Mouse (Mus musculus): Measurements from ENCODE around the gene Il17re.

DNA sequence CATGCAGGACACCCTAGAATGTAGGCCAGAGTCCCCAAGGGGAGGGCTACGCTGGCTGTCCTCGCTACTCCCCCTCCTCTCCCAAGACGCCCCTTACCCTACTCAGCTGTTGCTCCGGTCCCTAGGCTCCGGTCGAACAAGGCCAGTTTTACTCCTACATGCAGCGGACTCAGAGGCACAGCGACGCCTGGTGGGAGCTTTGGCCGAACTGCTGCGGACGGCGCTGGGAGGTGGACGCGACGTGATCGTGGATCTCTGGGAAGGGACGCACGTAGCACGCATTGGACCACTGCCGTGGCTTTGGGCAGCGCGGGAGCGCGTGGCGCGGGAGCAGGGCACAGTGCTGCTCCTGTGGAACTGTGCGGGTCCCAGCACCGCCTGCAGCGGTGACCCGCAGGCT lies 11.1 kb downstream of the Il17re start:
- TF ChIP-seq CEBPB (IDR thresholded peaks at IDR 0.05; ENCODE audit: low read depth) (no peak), CTCF (IDR thresholded peaks at IDR 0.05; ENCODE audit: control insufficient read depth, insufficient read depth, insufficient read length) (peak; percentile 88), MAX (IDR thresholded peaks at IDR 0.05) (no peak), USF1 (IDR thresholded peaks at IDR 0.05; ENCODE audit: low read depth) (no peak)
